Mouse (Mus musculus): Measurements from ENCODE around the gene Adam1b. TPM values are rescaled to one million over a fixed set of nuclear protein-coding genes. Genes with fewer than 3 reads are reported as not detected.

The Adam1b gene
- polyA plus RNA-seq (2014; fragmentation: Nextera tagmentation; extraction: Ambion mirVana), result not detected in 2 replicates

DNA sequence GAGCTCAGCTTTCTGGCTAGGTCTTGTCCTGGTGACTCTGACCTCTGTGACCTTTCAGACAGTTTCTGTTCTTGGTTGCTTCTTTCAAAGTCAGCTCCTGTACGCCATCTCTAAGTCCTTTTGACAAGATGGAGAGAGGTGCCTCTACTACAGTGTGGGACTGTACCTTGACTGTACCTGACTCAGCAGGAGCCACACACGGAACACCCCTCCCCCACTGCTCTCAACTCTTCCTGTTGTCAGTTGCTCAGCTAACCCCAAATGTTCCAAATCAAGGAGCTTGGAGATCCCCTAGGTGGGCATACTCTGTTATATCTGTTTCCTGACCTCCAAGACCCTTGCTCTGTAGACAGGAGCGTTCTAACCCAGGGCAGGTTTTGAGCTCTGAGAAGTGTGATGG is at the start of gene Adam1b:
Adam1b (minus strand) TSS at position 205 of the 400 bp plus-strand sequence.
- 75% methylated on average over 3 of the region's 3 CpGs for WGBS
- Histone ChIP-seq H3K27ac (replicated peaks; ENCODE audit: low read depth, low read length) (no peak within 1 kb of the TSS), H3K27me3 (ENCODE audit: control insufficient read depth, insufficient read depth, low read length) (no peaks in the 10 kb centered on the region), H3K36me3 (ENCODE audit: control insufficient read depth, insufficient read depth, low read length) (no peaks in the 10 kb centered on the region), H3K4me2 (ENCODE audit: low read depth, severe bottlenecking) (no peak within 1 kb of the TSS), H3K4me1 (ENCODE audit: control insufficient read depth, insufficient read depth, low read length) (no peaks in the 10 kb centered on the region), H3K9me3 (ENCODE audit: control insufficient read depth, low read length) (no peaks in the 10 kb centered on the region), H3K4me3 (ENCODE audit: low read depth, low read length) (no peak within 1 kb of the TSS), H3K9ac (ENCODE audit: low read length) (no peak within 1 kb of the TSS)
- ATAC-seq (ENCODE audit: insufficient number of reproducible peaks, low FRiP score, low TSS enrichment, low read depth) (no peak), DNase-seq (ENCODE audit: low spot score) (no peak)

DNA sequence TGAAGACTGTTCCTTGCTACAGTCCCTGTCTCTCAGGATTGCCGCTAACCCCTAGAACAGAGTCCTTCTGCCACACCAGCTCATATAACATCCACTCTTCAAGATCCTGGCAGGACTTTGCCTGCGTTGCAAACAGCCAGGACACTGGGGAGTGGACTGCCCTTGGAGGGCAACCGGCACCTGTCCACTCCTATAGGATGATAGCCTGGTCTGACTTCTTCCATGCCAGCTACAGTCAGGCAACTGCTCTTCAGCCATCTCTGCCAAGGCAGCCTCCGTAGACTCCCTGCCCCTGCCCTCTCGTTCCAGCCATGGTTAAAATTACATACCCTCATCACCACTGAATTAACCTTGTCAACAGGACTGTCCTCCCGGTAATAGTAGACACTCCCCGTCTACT is 46.0 kb upstream of the Adam1b start:
- no peak overlapping the region for H3K27ac ChIP-seq (replicated peaks; ENCODE audit: low read depth, low read length)
- 84% methylated on average over 7 of the region's 7 CpGs for WGBS
- H3K4me2 ChIP-seq (ENCODE audit: low read depth, severe bottlenecking), result no peak overlapping the region
- H3K9ac ChIP-seq (ENCODE audit: low read length), result no peak overlapping the region
- no peaks in the 10 kb centered on the region for H3K9me3 ChIP-seq (ENCODE audit: control insufficient read depth, low read length)
- H3K27me3 ChIP-seq (ENCODE audit: control insufficient read depth, insufficient read depth, low read length), result no peaks in the 10 kb centered on the region
- H3K4me1 ChIP-seq (ENCODE audit: control insufficient read depth, insufficient read depth, low read length), result peaks cover 7% of the 10 kb centered on the region
- no peaks in the 10 kb centered on the region for H3K36me3 ChIP-seq (ENCODE audit: control insufficient read depth, insufficient read depth, low read length)
- H3K4me3 ChIP-seq (ENCODE audit: low read depth, low read length), result no peak overlapping the region
- ATAC-seq (ENCODE audit: insufficient number of reproducible peaks, low FRiP score, low TSS enrichment, low read depth) (no peak), DNase-seq (ENCODE audit: low spot score) (no peak)

DNA sequence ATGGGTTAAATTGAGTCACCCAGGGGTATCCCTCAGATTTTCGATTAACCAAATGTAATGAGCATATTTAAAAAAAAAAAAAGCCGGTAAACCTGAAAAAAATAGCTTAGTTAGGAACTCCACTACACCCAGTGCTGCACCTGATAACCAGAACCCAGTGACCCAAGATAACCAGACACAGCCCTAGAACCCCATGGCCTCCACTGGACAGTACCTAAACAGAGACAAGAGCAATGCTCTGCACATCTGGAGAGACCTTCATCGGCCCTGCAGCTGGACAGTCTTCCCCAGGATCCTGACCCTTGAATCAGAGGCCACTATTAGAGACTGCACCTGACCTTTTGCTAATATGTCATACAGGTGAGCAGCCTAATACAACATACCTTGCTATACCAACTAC is 43.8 kb upstream of the Adam1b start:
- 95% methylated on average over 3 of the region's 3 CpGs for WGBS

GRCm38 (mm10) chr5:121546530-121546895 is 43.3 kb upstream of the Adam1b start:
- DNase-seq (ENCODE audit: low spot score), result peak; percentile 59
- Histone ChIP-seq H3K9ac (ENCODE audit: low read length) (peak overlapping the region; percentile 98), H3K4me1 (ENCODE audit: control insufficient read depth, insufficient read depth, low read length) (peaks cover 8% of the 10 kb centered on the region), H3K27ac (replicated peaks; ENCODE audit: low read depth, low read length) (no peak overlapping the region), H3K4me3 (ENCODE audit: low read depth, low read length) (peak overlapping the region; percentile 100), H3K4me2 (ENCODE audit: low read depth, severe bottlenecking) (peak overlapping the region; percentile 41), H3K9me3 (ENCODE audit: control insufficient read depth, low read length) (no peaks in the 10 kb centered on the region), H3K36me3 (ENCODE audit: control insufficient read depth, insufficient read depth, low read length) (no peaks in the 10 kb centered on the region), H3K27me3 (ENCODE audit: control insufficient read depth, insufficient read depth, low read length) (no peaks in the 10 kb centered on the region)
- no peak for ATAC-seq (ENCODE audit: insufficient number of reproducible peaks, low FRiP score, low TSS enrichment, low read depth)
- WGBS, result 42% methylated on average over 6 of the region's 6 CpGs

More for the DNA sequence above, 43.8 kb upstream of the Adam1b start:
- no peaks in the 10 kb centered on the region for H3K27me3 ChIP-seq (ENCODE audit: control insufficient read depth, insufficient read depth, low read length)
- H3K36me3 ChIP-seq (ENCODE audit: control insufficient read depth, insufficient read depth, low read length), result no peaks in the 10 kb centered on the region
- no peak overlapping the region for H3K4me3 ChIP-seq (ENCODE audit: low read depth, low read length)
- H3K4me2 ChIP-seq (ENCODE audit: low read depth, severe bottlenecking), result no peak overlapping the region
- DNase-seq (ENCODE audit: low spot score), result no peak
- H3K9me3 ChIP-seq (ENCODE audit: control insufficient read depth, low read length), result no peaks in the 10 kb centered on the region
- no peak for ATAC-seq (ENCODE audit: insufficient number of reproducible peaks, low FRiP score, low TSS enrichment, low read depth)
- H3K4me1 ChIP-seq (ENCODE audit: control insufficient read depth, insufficient read depth, low read length), result peaks cover 8% of the 10 kb centered on the region
- H3K9ac ChIP-seq (ENCODE audit: low read length), result no peak overlapping the region
- no peak overlapping the region for H3K27ac ChIP-seq (replicated peaks; ENCODE audit: low read depth, low read length)

DNA sequence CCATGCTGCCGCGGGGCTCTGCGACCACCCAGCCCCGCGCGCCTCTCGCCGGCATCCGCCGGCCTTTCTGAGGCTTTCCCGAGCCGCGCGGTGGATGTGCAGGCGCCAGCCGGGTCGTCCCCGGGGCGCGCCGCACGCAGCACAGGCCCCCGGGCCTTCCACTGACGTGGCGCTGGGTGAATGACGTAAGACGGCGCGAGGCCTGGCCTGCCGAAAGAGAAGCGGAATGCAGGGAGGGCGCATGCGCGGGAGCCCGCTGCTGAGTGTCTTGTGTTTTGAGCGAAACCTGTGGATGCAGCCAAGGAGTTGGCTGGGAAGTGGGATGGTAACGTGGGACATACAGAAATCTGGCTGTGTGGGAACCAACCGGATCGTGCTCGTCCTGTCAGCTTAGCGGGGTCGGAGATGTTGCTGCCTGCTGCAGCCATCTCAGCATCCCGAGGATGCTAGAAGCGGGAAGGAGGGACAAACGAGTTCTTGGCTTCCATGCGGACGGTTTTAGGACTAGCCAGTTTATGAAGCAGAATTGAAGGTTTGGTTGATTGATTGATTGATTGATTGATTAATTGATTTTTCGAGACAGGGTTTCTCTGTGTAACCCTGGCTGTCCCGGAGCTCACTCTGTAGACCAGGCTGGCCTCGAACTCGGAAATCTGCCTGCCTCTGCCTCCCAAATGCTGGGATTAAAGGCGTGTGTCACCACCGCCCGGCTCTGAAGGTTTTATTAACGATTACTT is 42.7 kb upstream of the Adam1b start, which contains the start of gene Mapkapk5:
Mapkapk5 (minus strand) TSS at position 113 of the 737 bp plus-strand sequence.
- WGBS, result 1% methylated on average over 53 of the region's 55 CpGs
- no peaks in the 10 kb centered on the region for H3K9me3 ChIP-seq (ENCODE audit: control insufficient read depth, low read length)
- H3K27ac ChIP-seq (replicated peaks; ENCODE audit: low read depth, low read length), result peak within 1 kb of the TSS; percentile 86
- peak; percentile 98 for DNase-seq (ENCODE audit: low spot score)
- peaks cover 8% of the 10 kb centered on the region for H3K4me1 ChIP-seq (ENCODE audit: control insufficient read depth, insufficient read depth, low read length)
- H3K9ac ChIP-seq (ENCODE audit: low read length), result peak within 1 kb of the TSS; percentile 98
- no peaks in the 10 kb centered on the region for H3K36me3 ChIP-seq (ENCODE audit: control insufficient read depth, insufficient read depth, low read length)
- peak within 1 kb of the TSS; percentile 100 for H3K4me3 ChIP-seq (ENCODE audit: low read depth, low read length)
- no peaks in the 10 kb centered on the region for H3K27me3 ChIP-seq (ENCODE audit: control insufficient read depth, insufficient read depth, low read length)
- peak; percentile 90; the same call in 1 of the 2 replicates for ATAC-seq (ENCODE audit: insufficient number of reproducible peaks, low FRiP score, low TSS enrichment, low read depth)
- H3K4me2 ChIP-seq (ENCODE audit: low read depth, severe bottlenecking), result peak within 1 kb of the TSS; percentile 92

DNA sequence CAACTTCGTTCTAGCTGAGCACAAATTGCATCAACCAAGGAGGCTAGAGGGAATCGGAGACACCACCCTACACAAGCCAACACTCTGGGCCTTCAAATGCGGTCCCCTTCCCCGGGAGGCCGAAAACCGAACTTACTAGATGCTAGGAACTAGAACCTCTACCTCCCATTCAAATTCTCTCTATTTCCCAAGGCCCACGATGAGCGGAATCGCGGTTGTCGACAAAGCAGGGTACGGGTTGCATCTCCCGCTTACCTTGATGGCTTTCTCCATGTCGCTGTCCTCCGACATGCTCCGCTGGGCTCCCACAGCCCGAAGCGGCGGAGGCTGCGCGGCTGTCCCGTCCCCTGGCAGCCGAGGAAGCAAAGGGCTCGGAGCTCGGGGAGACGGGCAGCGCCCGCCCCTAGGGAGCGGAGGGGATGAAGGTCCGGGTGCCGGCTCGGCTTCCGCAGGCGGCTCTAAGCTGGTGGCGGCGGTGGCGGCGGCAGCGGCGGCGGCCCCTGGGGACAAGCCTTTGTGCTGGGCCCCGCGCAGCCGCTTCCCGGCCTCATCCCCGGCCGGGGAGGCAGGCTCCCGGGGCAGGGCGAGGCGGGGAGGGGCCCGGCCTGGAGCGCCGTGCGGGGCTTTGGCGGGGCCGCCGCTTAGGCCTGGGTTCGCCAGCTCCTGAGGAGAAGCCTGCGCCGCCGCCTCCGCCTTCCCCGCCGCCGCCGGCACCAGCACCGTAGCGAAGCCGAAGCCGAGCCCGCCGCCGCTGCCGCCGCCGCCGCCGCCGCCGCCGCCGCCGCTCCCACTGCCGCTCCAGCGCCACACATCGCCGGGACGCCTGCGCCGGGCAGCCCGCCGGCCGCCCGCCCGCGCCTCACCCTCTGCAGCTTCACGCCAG is 41.9 kb upstream of the Adam1b start, which contains the start of the genes Adam1a and Gm42878:
Adam1a (minus strand) TSS at position 573 of the 883 bp plus-strand sequence.
Gm42878 (minus strand) TSS at position 573 of the 883 bp plus-strand sequence.
- Histone ChIP-seq H3K9ac (ENCODE audit: low read length) (peak within 1 kb of the TSS; percentile 98), H3K4me1 (ENCODE audit: control insufficient read depth, insufficient read depth, low read length) (peaks cover 8% of the 10 kb centered on the region), H3K9me3 (ENCODE audit: control insufficient read depth, low read length) (no peaks in the 10 kb centered on the region), H3K27ac (replicated peaks; ENCODE audit: low read depth, low read length) (peak within 1 kb of the TSS; percentile 86), H3K27me3 (ENCODE audit: control insufficient read depth, insufficient read depth, low read length) (no peaks in the 10 kb centered on the region), H3K4me3 (ENCODE audit: low read depth, low read length) (peak within 1 kb of the TSS; percentile 100), H3K36me3 (ENCODE audit: control insufficient read depth, insufficient read depth, low read length) (no peaks in the 10 kb centered on the region; the same call in 1 of the 2 replicates), H3K4me2 (ENCODE audit: low read depth, severe bottlenecking) (peak within 1 kb of the TSS; percentile 92)
- under 1% methylated on average over 47 of the region's 97 CpGs for WGBS
- no peak; the same call in 1 of the 2 replicates for ATAC-seq (ENCODE audit: insufficient number of reproducible peaks, low FRiP score, low TSS enrichment, low read depth)
- peak; percentile 50 for DNase-seq (ENCODE audit: low spot score)

DNA sequence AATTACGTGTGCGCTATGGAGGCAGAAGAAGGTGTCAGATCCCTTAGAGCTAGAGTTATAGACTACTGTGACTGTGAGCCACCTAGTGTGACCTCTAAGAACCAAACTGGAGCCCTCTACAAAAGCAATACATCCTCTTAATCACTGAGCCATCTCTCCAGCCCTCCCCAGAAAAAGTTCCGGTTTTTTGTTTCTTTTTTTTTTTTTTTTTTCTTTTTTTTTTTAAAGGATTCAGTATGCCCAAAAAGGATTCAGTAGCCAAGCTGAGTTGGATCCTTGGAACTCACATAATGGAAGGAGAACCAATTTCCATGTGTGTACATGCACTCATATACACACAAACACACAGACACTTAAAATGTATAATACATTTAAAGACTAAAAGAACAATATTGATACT is 40.1 kb upstream of the Adam1b start:
- no peaks in the 10 kb centered on the region for H3K27me3 ChIP-seq (ENCODE audit: control insufficient read depth, insufficient read depth, low read length)
- H3K9ac ChIP-seq (ENCODE audit: low read length), result no peak overlapping the region
- no peaks in the 10 kb centered on the region for H3K9me3 ChIP-seq (ENCODE audit: control insufficient read depth, low read length)
- peaks cover 8% of the 10 kb centered on the region for H3K4me1 ChIP-seq (ENCODE audit: control insufficient read depth, insufficient read depth, low read length)
- no peak overlapping the region for H3K4me3 ChIP-seq (ENCODE audit: low read depth, low read length)
- H3K27ac ChIP-seq (replicated peaks; ENCODE audit: low read depth, low read length), result no peak overlapping the region
- 85% methylated on average over 3 of the region's 3 CpGs for WGBS
- H3K36me3 ChIP-seq (ENCODE audit: control insufficient read depth, insufficient read depth, low read length), result no peaks in the 10 kb centered on the region; the same call in 1 of the 2 replicates
- ATAC-seq (ENCODE audit: insufficient number of reproducible peaks, low FRiP score, low TSS enrichment, low read depth) (no peak), DNase-seq (ENCODE audit: low spot score) (no peak)
- no peak overlapping the region for H3K4me2 ChIP-seq (ENCODE audit: low read depth, severe bottlenecking)

- 91% methylated on average over 7 of the region's 7 CpGs for WGBS
- Histone ChIP-seq H3K4me3 (ENCODE audit: low read depth, low read length) (no peak overlapping the region), H3K4me2 (ENCODE audit: low read depth, severe bottlenecking) (no peak overlapping the region), H3K9ac (ENCODE audit: low read length) (no peak overlapping the region), H3K27me3 (ENCODE audit: control insufficient read depth, insufficient read depth, low read length) (no peaks in the 10 kb centered on the region), H3K36me3 (ENCODE audit: control insufficient read depth, insufficient read depth, low read length) (no peaks in the 10 kb centered on the region; the same call in 1 of the 2 replicates), H3K27ac (replicated peaks; ENCODE audit: low read depth, low read length) (no peak overlapping the region), H3K4me1 (ENCODE audit: control insufficient read depth, insufficient read depth, low read length) (peaks cover 8% of the 10 kb centered on the region), H3K9me3 (ENCODE audit: control insufficient read depth, low read length) (no peaks in the 10 kb centered on the region)
- ATAC-seq (ENCODE audit: insufficient number of reproducible peaks, low FRiP score, low TSS enrichment, low read depth) (no peak), DNase-seq (ENCODE audit: low spot score) (no peak)
Measured at GRCm38 (mm10) chr5:121541235-121541634, 38.0 kb upstream of the Adam1b start.
